Mouse (Mus musculus) thymus, adult 2 months (tissue): ENCODE results near the gene Olfr133.
"Not testable (repeated sequence)": the region's sequence is repeated elsewhere in the genome, so short reads cannot be mapped to it uniquely, and the experiment has no call there.

Experiments
- CTCF ChIP-seq: fragments of 200-500 bp; IDR thresholded peaks from 2 replicates; pipeline ENCODE4 v1.5.1; 2012; ENCODE audit warnings: mild to moderate bottlenecking, control low read depth, low read length, moderate library complexity, borderline replicate concordance; ENCODE audit not compliant: control insufficient read depth, poor library complexity, insufficient read depth; ENCODE audit errors: extremely low read depth
- POLR2A ChIP-seq: fragments of 200-500 bp; IDR thresholded peaks from 2 replicates; pipeline ENCODE4 v1.6.1; 2012; ENCODE audit warnings: mild to moderate bottlenecking, low read length, control low read depth, moderate library complexity; ENCODE audit not compliant: control insufficient read depth, poor library complexity, insufficient read depth; ENCODE audit errors: extremely low read depth

GRCm38 (mm10) chr17:38125371-38125770 is 19.7 kb upstream of the Olfr133 start:
- TF ChIP-seq CTCF, POLR2A: not testable (repeated sequence)
